Mouse (Mus musculus) forebrain, embryonic 15.5 days (tissue): ENCODE data around the gene Gm9048. TPM values are rescaled to one million over a fixed set of nuclear protein-coding genes. Genes with fewer than 3 reads are reported as not detected.
"Not testable (repeated sequence)": the region's sequence is repeated elsewhere in the genome, so short reads cannot be mapped to it uniquely, and the experiment has no call there.

Experiments
- ATAC-seq: fragments of 200-750 bp; cut with Nextera tagmentation; replicated peaks from 2 replicates; pipeline ENCODE4 v1.8.0; 2017; ENCODE audit warnings: mild to moderate bottlenecking, moderate TSS enrichment, moderate library complexity
- H3K27ac ChIP-seq: fragments of 300-500 bp; sonication (generic); replicated peaks from 2 replicates; pipeline ENCODE4 v1.5.1; 2015; ENCODE audit warnings: mild to moderate bottlenecking, inconsistent platforms
- H3K27me3 ChIP-seq: fragments of 300-500 bp; sonication (generic); 2 replicates; pipeline ENCODE4 v1.6.1; 2015; ENCODE audit warnings: inconsistent platforms
- H3K36me3 ChIP-seq: fragments of 300-500 bp; sonication (generic); 2 replicates; pipeline ENCODE4 v1.6.1; 2015; ENCODE audit warnings: mild to moderate bottlenecking, inconsistent platforms
- H3K4me1 ChIP-seq: fragments of 300-500 bp; sonication (generic); 2 replicates; pipeline ENCODE4 v1.6.1; 2015; ENCODE audit warnings: inconsistent platforms
- H3K4me2 ChIP-seq: fragments of 300-500 bp; sonication (generic); replicated peaks from 2 replicates; pipeline ENCODE4 v1.6.1; 2015; ENCODE audit warnings: mild to moderate bottlenecking, inconsistent platforms
- H3K4me3 ChIP-seq: fragments of 300-500 bp; sonication (generic); 2 replicates; pipeline ENCODE4 v1.5.1; 2015; ENCODE audit warnings: mild to moderate bottlenecking, inconsistent platforms
- H3K9ac ChIP-seq: fragments of 300-500 bp; sonication (generic); replicated peaks from 2 replicates; pipeline ENCODE4 v1.6.1; 2015; ENCODE audit warnings: mild to moderate bottlenecking, inconsistent platforms
- H3K9me3 ChIP-seq: fragments of 300-500 bp; sonication (generic); 2 replicates; pipeline ENCODE4 v1.6.1; 2016; ENCODE audit warnings: inconsistent platforms
- WGBS: fragments of 180-500 bp; shearing (Covaris S2); methylation state at CpG from one replicate; pipeline ENCODE4 v1.1.7; 2015; ENCODE audit warnings: mixed read lengths; 5-methylcytosine and 5-hydroxymethylcytosine counted together
- polyA plus RNA-seq: library from polyadenylated mRNA; unstranded; fragments of >200 nt; fragmentation: Nextera tagmentation; extraction: Ambion mirVana; gene quantifications from 2 replicates; pipeline ENCODE4 v1.2.1, GENCODE M21; 2015

Gm9048 gene
- 0.08 TPM in 1 of 2 replicates, not detected in the other for polyA plus RNA-seq

- H3K9me3 ChIP-seq, H3K4me2 ChIP-seq, H3K27me3 ChIP-seq, H3K4me3 ChIP-seq, H3K9ac ChIP-seq, H3K4me1 ChIP-seq, H3K36me3 ChIP-seq, H3K27ac ChIP-seq, ATAC-seq: not testable (repeated sequence)
- 88% methylated on average over 1 of the region's 14 CpGs for WGBS
Measured at GRCm38 (mm10) chr10:118348579-118348978, at the start of gene Gm9048. Gene Gm9048 (minus strand): TSS chr10:118348679.

- H3K4me3 ChIP-seq: peak overlapping the region; percentile 17
Measured at GRCm38 (mm10) chr10:118370443-118370842, 22.0 kb upstream of the Gm9048 start.

GRCm38 (mm10) chr10:118369518-118369917 is 21.0 kb upstream of the Gm9048 start:
- ATAC-seq: no peak
- WGBS: 91% methylated on average over 9 of the region's 9 CpGs
- H3K4me1 ChIP-seq: no peaks in the 10 kb centered on the region

More at GRCm38 (mm10) chr10:118370443-118370842, 22.0 kb upstream of the Gm9048 start:
- no peak overlapping the region for H3K27ac ChIP-seq
- no peak overlapping the region for H3K9ac ChIP-seq
- H3K4me2 ChIP-seq: peak overlapping the region; percentile 29
- H3K36me3 ChIP-seq: no peaks in the 10 kb centered on the region
- H3K4me1 ChIP-seq: no peaks in the 10 kb centered on the region
- ATAC-seq: peak; percentile 97
- 12% methylated on average over 10 of the region's 10 CpGs for WGBS
- H3K9me3 ChIP-seq: no peaks in the 10 kb centered on the region
- no peaks in the 10 kb centered on the region for H3K27me3 ChIP-seq

GRCm38 (mm10) chr10:118354005-118354404 is 5.5 kb upstream of the Gm9048 start, which contains the start of gene Gm9049:
Gene Gm9049 (minus strand): TSS chr10:118354105.
- H3K9me3 ChIP-seq, H3K27me3 ChIP-seq, H3K4me2 ChIP-seq, H3K4me1 ChIP-seq, ATAC-seq, H3K27ac ChIP-seq, H3K9ac ChIP-seq, H3K36me3 ChIP-seq, H3K4me3 ChIP-seq: not testable (repeated sequence)
- 100% methylated on average over 1 of the region's 11 CpGs for WGBS

More at GRCm38 (mm10) chr10:118369518-118369917, 21.0 kb upstream of the Gm9048 start:
- Histone ChIP-seq H3K36me3 (no peaks in the 10 kb centered on the region), H3K9ac (no peak overlapping the region), H3K4me3 (no peak overlapping the region), H3K27ac (no peak overlapping the region), H3K4me2 (no peak overlapping the region), H3K9me3 (no peaks in the 10 kb centered on the region), H3K27me3 (no peaks in the 10 kb centered on the region)

GRCm38 (mm10) chr10:118343155-118343554 is 5.3 kb downstream of the Gm9048 start, which contains the start of gene Gm9046:
Gene Gm9046 (minus strand): TSS chr10:118343255.
- not testable (repeated sequence) for ATAC-seq, H3K27me3 ChIP-seq, H3K36me3 ChIP-seq, H3K4me2 ChIP-seq, H3K27ac ChIP-seq, H3K4me3 ChIP-seq, H3K9me3 ChIP-seq, H3K4me1 ChIP-seq, H3K9ac ChIP-seq
- WGBS: no CpG with 5 or more reads among the region's 14 CpGs

GRCm38 (mm10) chr10:118337731-118338130 is 10.7 kb downstream of the Gm9048 start, which contains the start of gene Gm9045:
Gene Gm9045 (minus strand): TSS chr10:118337831.
- H3K9me3 ChIP-seq, H3K4me3 ChIP-seq, H3K4me1 ChIP-seq, ATAC-seq, H3K9ac ChIP-seq, H3K27me3 ChIP-seq, H3K4me2 ChIP-seq, H3K36me3 ChIP-seq, H3K27ac ChIP-seq: not testable (repeated sequence)
- WGBS: no CpG with 5 or more reads among the region's 14 CpGs

GRCm38 (mm10) chr10:118332308-118332707 is 16.2 kb downstream of the Gm9048 start, which contains the start of gene Gm9044:
Gene Gm9044 (minus strand): TSS chr10:118332408.
- H3K36me3 ChIP-seq, H3K4me1 ChIP-seq, H3K4me2 ChIP-seq, H3K4me3 ChIP-seq, H3K9ac ChIP-seq, H3K27ac ChIP-seq, H3K27me3 ChIP-seq, ATAC-seq, H3K9me3 ChIP-seq: not testable (repeated sequence)
- WGBS: no CpG with 5 or more reads among the region's 14 CpGs

- H3K9ac ChIP-seq, H3K36me3 ChIP-seq, H3K27ac ChIP-seq, H3K9me3 ChIP-seq, ATAC-seq, H3K4me1 ChIP-seq, H3K4me2 ChIP-seq, H3K27me3 ChIP-seq, H3K4me3 ChIP-seq: not testable (repeated sequence)
- no CpG with 5 or more reads among the region's 11 CpGs for WGBS
Measured at GRCm38 (mm10) chr10:118326869-118327268, 21.6 kb downstream of the Gm9048 start, which contains the start of gene Gm9040. Gene Gm9040 (minus strand): TSS chr10:118326969.

- Histone ChIP-seq H3K27ac (no peak overlapping the region), H3K27me3 (no peaks in the 10 kb centered on the region), H3K36me3 (no peaks in the 10 kb centered on the region), H3K4me3 (no peak overlapping the region), H3K4me2 (no peak overlapping the region), H3K4me1 (no peaks in the 10 kb centered on the region), H3K9ac (no peak overlapping the region), H3K9me3 (no peaks in the 10 kb centered on the region)
- no peak for ATAC-seq
- 90% methylated on average over 8 of the region's 8 CpGs for WGBS
Measured at GRCm38 (mm10) chr10:118319024-118319423, 29.5 kb downstream of the Gm9048 start.

- ATAC-seq, H3K9me3 ChIP-seq, H3K9ac ChIP-seq, H3K27ac ChIP-seq, H3K4me3 ChIP-seq, H3K4me2 ChIP-seq, H3K4me1 ChIP-seq, H3K27me3 ChIP-seq, H3K36me3 ChIP-seq: not testable (repeated sequence)
- WGBS: 45% methylated on average over 2 of the region's 2 CpGs
Measured at GRCm38 (mm10) chr10:118302133-118302532, 46.3 kb downstream of the Gm9048 start.

Other genes starting within 250 kb of the Gm9048 start
- gene Mdm1, start 206.9 kb downstream of the Gm9048 start, polyA plus RNA-seq: 38.7 and 42.8 TPM in 2 replicates
- gene Il22, start 143.7 kb downstream of the Gm9048 start, polyA plus RNA-seq: not detected in 2 replicates
- gene Gm32717, start 107.9 kb downstream of the Gm9048 start, polyA plus RNA-seq: 0.18 and 0.20 TPM in 2 replicates
- 0.18 and 0.20 TPM in 2 replicates for gene Gm32802, start 90.0 kb downstream of the Gm9048 start, polyA plus RNA-seq
- not detected in 2 replicates for gene Iltifb, start 53.6 kb downstream of the Gm9048 start, polyA plus RNA-seq
- not detected in 2 replicates for gene Gm9040, start 21.7 kb downstream of the Gm9048 start, polyA plus RNA-seq
- gene Gm9044, start 16.3 kb downstream of the Gm9048 start, polyA plus RNA-seq: not detected in 2 replicates
- not detected in 2 replicates for gene Gm9045, start 10.8 kb downstream of the Gm9048 start, polyA plus RNA-seq
- not detected in 2 replicates for gene Gm9046, start 5.4 kb downstream of the Gm9048 start, polyA plus RNA-seq
- not detected in 2 replicates for gene Gm9049, start 5.4 kb upstream of the Gm9048 start, polyA plus RNA-seq
- gene Ifng, start 92.4 kb upstream of the Gm9048 start, polyA plus RNA-seq: not detected in 2 replicates